Mouse (Mus musculus): Measurements from ENCODE around the gene Atg14.
"Not testable (repeated sequence)": the region's sequence is repeated elsewhere in the genome, so short reads cannot be mapped to it uniquely, and the experiment has no call there.

The Atg14 gene

GRCm38 (mm10) chr14:47570549-47570948 is at the start of gene Atg14:
Atg14 (minus strand) TSS chr14:47570649.
- DNase-seq (ENCODE audit: low spot score in 2 of 2) = not testable (repeated sequence)

DNA sequence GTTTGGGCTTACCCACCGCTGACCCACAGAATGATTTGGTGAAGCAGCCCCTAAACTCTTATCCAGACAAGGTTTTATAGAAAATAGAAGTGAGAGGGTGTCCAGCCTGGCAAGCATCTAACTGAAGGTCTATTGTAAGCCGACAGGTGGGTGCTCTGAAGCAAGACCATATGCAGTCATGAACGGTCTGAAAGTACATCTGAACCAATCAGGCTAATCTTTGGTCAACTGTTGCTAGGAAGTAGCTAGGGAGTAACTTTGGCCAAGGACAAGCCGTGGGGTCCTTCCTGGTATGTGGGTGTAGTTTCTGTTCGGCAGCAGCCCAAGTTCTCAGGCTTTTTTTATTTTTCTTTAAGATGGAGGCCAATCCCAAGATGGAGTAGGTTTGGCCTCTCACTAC is 48.4 kb upstream of the Atg14 start:
- no peak for DNase-seq (ENCODE audit: low spot score in 2 of 2)

DNA sequence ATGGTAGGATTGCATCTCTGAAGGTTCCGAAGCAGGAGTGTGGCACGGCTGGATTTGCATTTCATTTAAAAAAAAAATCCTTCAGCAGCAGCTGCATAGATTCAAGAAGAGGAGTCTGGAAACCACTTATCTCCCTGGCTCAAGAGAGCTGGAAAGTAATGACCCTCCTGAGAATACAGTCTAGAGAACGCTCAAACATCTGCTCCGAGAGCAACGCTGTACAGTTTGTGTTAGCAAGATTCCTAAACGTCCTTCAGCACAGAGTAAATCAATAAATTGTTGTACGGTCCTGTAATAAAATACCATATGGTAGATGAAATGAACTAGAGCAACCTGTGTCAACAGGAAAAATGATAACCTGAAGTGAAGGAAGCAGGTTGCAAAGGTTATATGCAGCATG is 42.8 kb upstream of the Atg14 start:
- DNase-seq (ENCODE audit: low spot score in 2 of 2) = no peak

GRCm38 (mm10) chr14:47597942-47598388 is 27.5 kb upstream of the Atg14 start:
- DNase-seq (ENCODE audit: low spot score in 2 of 2) = peak; percentile 55 to 84

- no peak for DNase-seq (ENCODE audit: low spot score in 2 of 2)
Measured at GRCm38 (mm10) chr14:47594426-47595103, 24.1 kb upstream of the Atg14 start.

- DNase-seq (ENCODE audit: low spot score in 2 of 2) = no peak
Measured at GRCm38 (mm10) chr14:47590391-47590975, 20.0 kb upstream of the Atg14 start.

GRCm38 (mm10) chr14:47589444-47589843 is 19.0 kb upstream of the Atg14 start:
- DNase-seq (ENCODE audit: low spot score in 2 of 2) = no peak

DNA sequence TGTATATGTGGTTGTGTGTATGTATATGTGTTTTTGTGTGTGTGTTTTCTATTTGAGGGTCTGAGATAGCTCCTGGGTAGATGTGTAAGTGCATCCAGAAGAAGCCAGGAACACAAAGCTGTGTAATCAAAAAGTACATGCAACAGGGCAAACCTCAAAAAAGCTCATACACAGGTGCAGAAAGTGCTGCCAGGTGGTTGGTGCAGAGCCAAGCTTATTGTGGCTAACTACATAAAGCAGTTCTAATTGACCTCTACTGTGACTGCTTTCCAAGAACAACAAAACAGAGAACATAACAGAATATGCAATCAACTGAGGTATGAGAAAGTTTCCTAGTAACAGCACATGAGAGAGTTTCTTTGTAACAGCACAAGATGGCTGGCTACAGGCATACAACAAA is 13.9 kb upstream of the Atg14 start:
- DNase-seq (ENCODE audit: low spot score in 2 of 2) = no peak

- no peak for DNase-seq (ENCODE audit: low spot score in 2 of 2)
Measured at GRCm38 (mm10) chr14:47581681-47582080, 11.2 kb upstream of the Atg14 start.

DNA sequence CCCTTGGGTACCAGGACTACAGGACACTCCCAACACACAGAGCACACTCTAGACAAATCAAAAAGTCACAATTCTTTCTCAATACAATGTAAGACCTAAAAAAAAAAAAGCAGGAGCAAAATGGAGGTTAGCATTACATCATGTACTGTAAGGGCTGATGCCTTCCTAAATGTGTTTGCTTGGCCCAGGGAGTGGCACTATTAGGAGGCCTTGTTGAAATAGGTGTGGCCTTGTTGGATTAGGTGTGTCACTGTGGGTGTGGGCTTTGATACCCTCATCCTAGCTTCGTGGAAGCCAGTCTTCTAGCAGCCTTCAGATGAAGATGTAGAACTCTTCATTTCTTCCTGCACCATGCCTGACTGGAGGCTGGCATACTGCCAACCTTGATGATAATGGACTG is 10.8 kb upstream of the Atg14 start:
- no peak for DNase-seq (ENCODE audit: low spot score in 2 of 2)

DNA sequence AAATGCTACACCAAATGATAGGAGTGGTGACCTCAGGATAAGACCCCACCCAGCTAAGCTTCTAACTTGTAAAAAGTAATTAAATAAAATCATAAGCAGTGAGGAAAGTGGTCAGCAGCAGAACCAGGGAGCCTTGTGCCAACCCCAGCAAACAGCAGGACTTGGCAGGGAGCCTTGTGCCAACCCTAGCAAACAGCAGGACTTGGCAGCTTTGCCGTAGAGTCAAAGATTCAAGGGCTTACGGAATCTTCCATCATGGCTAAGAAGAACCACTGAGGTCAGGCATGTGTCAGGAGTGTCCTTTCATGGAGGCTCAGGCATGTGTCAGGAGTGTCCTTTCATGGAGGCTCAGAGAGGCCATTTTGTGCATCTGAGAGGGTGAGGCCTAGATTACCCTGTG is 7.6 kb upstream of the Atg14 start:
- no peak for DNase-seq (ENCODE audit: low spot score in 2 of 2)

DNA sequence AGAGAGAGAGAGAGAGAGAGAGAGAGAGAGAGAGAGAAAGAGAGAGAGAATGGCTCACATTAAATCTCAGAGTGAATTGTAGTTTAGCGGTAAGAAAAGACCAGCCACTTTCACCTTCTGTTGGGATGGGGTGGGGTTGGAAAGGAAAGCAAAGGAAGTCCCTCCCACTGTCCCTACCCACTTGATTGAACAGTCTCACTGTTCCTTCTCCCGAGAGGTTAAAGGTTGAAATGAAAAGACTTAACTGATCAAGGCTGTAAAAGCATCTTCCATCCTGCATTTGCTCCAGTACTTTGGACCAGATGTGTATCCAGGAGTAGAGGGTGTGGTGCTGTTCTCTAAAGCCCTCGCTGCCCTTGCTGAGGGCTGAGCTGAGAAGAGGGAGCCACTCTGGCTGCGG is 6.2 kb upstream of the Atg14 start:
- no peak for DNase-seq (ENCODE audit: low spot score in 2 of 2)

DNA sequence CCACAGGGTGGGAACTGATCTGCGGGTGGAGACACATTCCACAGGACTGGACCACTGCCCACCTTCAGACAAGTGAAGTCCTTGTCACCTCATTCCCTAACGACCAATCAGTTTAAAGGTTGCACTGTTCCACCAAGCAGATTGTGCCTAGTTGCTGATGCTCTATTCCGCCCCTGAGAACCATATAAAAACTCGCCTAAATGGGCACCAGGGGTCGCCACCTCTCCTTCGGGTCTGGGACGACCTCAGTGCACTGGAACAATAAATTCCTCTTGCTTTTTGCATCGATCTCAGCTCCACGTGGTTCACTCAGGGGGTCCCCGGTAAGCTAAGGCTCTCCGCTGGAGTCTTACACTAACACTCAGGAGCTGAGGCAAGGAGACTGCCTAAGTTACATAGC is 4.3 kb upstream of the Atg14 start:
- no peak for DNase-seq (ENCODE audit: low spot score in 2 of 2)

- DNase-seq (ENCODE audit: low spot score in 2 of 2) = no peak
Measured at GRCm38 (mm10) chr14:47572707-47573106, 2.3 kb upstream of the Atg14 start.

DNA sequence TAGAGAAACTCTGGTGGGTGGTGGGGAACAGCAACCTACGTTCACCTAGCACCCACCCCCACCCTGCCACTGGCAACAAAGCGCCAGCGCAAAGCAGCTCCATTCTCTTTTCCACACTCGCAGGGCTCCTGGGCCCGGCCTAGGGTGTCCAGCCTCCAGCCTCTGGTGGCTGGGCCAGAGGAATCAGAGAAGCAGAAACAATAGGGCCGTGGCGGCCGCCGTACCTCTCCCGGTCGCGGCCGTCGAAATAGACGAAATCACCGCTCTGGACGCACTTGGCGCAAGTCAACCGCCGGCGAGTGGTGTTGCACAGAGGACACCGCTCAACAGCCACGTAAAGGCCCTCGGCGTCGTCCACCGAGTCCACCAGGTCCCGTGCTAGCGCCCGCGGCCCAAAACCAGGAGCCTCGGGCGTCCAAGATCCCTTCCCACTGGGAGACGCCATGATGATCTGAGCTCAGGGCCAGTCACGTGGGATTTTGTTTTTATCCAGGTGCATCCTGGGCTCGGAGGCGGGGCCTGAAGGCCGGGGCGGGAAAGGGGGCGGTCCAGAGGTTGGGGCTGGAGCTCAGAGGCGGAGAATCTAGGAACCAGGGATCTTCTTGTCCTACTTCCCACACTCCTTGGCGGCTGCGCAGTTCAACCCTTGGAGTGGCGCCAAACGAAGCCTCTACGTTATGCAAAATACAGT is 2.3 kb downstream of the Atg14 start:
- DNase-seq (ENCODE audit: low spot score in 2 of 2) = peak; percentile 52 to 62

DNA sequence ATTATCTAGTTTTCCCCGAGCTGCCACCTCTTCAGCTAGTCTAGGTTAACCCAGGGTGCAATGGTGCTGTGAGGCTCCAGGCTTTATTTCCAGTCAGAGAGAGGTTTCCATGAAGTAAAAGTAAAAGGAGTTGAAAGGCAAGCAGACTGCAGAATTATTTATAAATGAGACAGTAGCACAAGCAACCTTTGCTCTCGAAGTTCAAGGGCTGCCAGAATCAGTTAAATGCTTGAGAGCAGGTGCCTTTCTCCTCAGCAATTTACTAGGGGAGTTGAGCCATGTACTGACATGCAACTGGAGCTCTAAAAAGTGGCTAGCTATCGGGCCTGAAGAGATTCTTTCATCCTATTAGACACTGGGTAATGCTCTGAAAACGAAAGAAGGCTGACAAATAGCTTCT is 7.3 kb downstream of the Atg14 start:
- DNase-seq (ENCODE audit: low spot score in 2 of 2) = no peak

GRCm38 (mm10) chr14:47562530-47562929 is 7.9 kb downstream of the Atg14 start:
- no peak for DNase-seq (ENCODE audit: low spot score in 2 of 2)

DNA sequence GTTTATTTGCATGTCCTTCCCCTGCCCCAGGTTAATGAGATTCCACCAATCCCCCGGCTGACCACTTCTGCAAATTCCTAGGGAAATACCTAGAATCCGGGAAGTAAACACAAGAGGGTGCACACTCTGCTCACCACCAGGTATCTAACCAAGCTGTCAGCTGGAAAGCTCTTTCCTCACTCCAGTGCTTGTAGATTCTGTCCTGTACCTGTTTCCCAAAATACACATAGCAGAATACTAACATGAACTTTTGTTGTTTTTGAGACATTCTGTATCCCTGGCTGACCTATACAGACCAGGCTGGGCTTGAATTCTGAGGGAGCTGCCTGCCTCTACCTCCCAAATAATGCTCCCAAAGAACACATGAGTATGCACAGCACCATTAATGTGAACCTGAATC is 9.7 kb downstream of the Atg14 start:
- DNase-seq (ENCODE audit: low spot score in 2 of 2) = no peak

GRCm38 (mm10) chr14:47555225-47555624 is 15.2 kb downstream of the Atg14 start:
- no peak for DNase-seq (ENCODE audit: low spot score in 2 of 2)

DNA sequence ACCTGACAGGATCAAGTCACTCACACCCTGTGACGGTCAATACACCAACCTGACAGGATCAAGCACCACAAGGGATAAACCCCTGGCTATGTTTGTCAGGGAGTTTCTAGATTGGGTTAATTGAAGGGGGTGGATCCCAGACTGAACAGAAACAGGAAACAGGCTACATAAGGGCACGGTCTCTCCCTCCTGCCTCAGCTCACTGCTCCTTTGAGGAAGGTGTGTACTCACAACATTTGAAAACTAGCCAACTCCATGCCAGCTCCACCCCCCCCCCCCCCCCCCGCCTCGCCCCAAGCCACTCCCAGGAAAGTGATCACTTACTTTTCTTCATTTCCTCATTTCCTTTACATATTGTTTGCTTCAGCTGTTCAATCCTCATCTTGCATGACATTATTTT is 16.2 kb downstream of the Atg14 start:
- DNase-seq (ENCODE audit: low spot score in 2 of 2) = no peak

DNA sequence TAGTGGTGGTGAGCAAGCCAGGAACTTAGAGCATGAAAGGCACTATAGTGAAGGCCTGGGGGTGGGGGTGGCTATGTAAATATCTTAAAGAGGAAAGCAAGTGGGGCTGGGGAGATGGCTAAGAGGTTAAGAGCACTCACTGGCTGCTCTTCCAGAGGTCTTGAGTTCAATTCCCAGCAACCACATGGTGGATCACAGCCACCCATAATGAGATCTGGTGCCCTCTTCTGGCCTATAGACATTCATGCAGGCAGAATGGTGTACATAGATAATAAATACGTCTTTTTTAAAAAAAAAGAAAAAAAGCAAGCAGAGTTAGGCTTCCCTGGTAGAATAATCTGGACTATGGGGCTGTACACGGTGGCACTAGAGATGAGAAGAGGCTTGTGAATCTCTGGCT is 17.1 kb downstream of the Atg14 start:
- no peak for DNase-seq (ENCODE audit: low spot score in 2 of 2)

- no peak for DNase-seq (ENCODE audit: low spot score in 2 of 2)
Measured at GRCm38 (mm10) chr14:47551668-47552067, 18.8 kb downstream of the Atg14 start.

DNA sequence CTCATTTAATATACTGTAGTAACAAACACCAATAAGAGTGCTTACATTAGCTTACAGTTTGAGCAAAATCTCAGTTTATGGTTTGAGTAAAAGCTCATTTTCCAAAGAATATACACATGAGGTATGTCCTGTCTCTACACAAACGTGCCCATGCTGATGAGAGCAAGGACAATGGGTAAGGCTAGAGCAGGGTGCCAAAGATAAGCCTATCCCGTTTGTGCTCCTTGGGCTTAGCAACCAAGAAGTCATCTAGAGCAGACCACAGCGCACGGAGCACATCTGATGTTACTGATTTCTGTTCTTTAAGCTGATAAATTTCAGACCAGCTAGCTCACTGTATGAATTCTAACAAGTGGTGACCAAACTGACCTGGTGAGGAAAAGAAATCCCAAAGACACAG is 25.6 kb downstream of the Atg14 start:
- no peak for DNase-seq (ENCODE audit: low spot score in 2 of 2)

All from thymus, postnatal 10 days (tissue).